Mouse (Mus musculus) heart, adult 2 months (tissue): ENCODE results near the gene Rhbdl2.

Source experiments
- CTCF ChIP-seq: fragments of 200-600 bp; IDR thresholded peaks from 2 replicates; pipeline ENCODE4 v1.8.1; 2022; ENCODE audit warnings: antibody characterized with exemption, mild to moderate bottlenecking, moderate library complexity
- EP300 ChIP-seq: fragments of 200-500 bp; IDR thresholded peaks from 2 replicates; pipeline ENCODE4 v1.6.1; 2011; ENCODE audit warnings: low read depth, low read length, control low read depth; ENCODE audit not compliant: insufficient read depth
- POLR2A ChIP-seq: fragments of 200-500 bp; IDR thresholded peaks from 2 replicates; pipeline ENCODE4 v1.6.1; 2011; ENCODE audit warnings: mild to moderate bottlenecking, low read depth, low read length, control low read depth; ENCODE audit not compliant: insufficient read depth

- TF ChIP-seq POLR2A (no peak), CTCF (no peak), EP300 (no peak)
Observed at GRCm38 (mm10) chr4:123810475-123811295, 23.0 kb downstream of the Rhbdl2 start.
